Mouse (Mus musculus) embryo, embryonic 11 days (tissue): ENCODE measurements around the gene Szrd1.

Experiments used
- DNase-seq: peaks from one replicate; pipeline ENCODE4 v3.0.0-alpha.2; 2015

Szrd1 gene

GRCm38 (mm10) chr4:141114521-141114981 lies 25.0 kb downstream of the Szrd1 start:
- no peak for DNase-seq

- DNase-seq = no peak
Observed at GRCm38 (mm10) chr4:141113831-141114230, 25.7 kb downstream of the Szrd1 start.

GRCm38 (mm10) chr4:141108196-141108732 lies 31.3 kb downstream of the Szrd1 start:
- peak; percentile 46 for DNase-seq

- DNase-seq = no peak
Observed at GRCm38 (mm10) chr4:141106526-141107183, 32.9 kb downstream of the Szrd1 start.

GRCm38 (mm10) chr4:141101855-141102254 lies 37.7 kb downstream of the Szrd1 start:
- DNase-seq = peak; percentile 25

- no peak for DNase-seq
Observed at GRCm38 (mm10) chr4:141101291-141101690, 38.3 kb downstream of the Szrd1 start.

GRCm38 (mm10) chr4:141099956-141100355 lies 39.6 kb downstream of the Szrd1 start:
- no peak for DNase-seq

- no peak for DNase-seq
Observed at GRCm38 (mm10) chr4:141098935-141099334, 40.6 kb downstream of the Szrd1 start.

- peak; percentile 41 for DNase-seq
Observed at GRCm38 (mm10) chr4:141096710-141097109, 42.9 kb downstream of the Szrd1 start.

- no peak for DNase-seq
Observed at GRCm38 (mm10) chr4:141095016-141095415, 44.6 kb downstream of the Szrd1 start.

GRCm38 (mm10) chr4:141088714-141089113 lies 50.9 kb downstream of the Szrd1 start:
- DNase-seq = no peak

- no peak for DNase-seq
Observed at GRCm38 (mm10) chr4:141088033-141088432, 51.5 kb downstream of the Szrd1 start, which contains the start of gene Spata21. Gene Spata21 (plus strand): TSS chr4:141088333.

GRCm38 (mm10) chr4:141086862-141087261 lies 52.7 kb downstream of the Szrd1 start:
- no peak for DNase-seq

GRCm38 (mm10) chr4:141078510-141079137 lies 61.0 kb downstream of the Szrd1 start:
- DNase-seq = no peak

GRCm38 (mm10) chr4:141077681-141078509 lies 61.7 kb downstream of the Szrd1 start, which contains the start of gene Necap2:
Gene Necap2 (minus strand): TSS chr4:141078357.
- DNase-seq = peak; percentile 96

- DNase-seq = no peak
Observed at GRCm38 (mm10) chr4:141076761-141077506, 62.6 kb downstream of the Szrd1 start.

- no peak for DNase-seq
Observed at GRCm38 (mm10) chr4:141074109-141074508, 65.5 kb downstream of the Szrd1 start.

- no peak for DNase-seq
Observed at GRCm38 (mm10) chr4:141073661-141074060, 65.9 kb downstream of the Szrd1 start.

GRCm38 (mm10) chr4:141072502-141072901 lies 67.1 kb downstream of the Szrd1 start:
- DNase-seq = no peak

- peak; percentile 65 for DNase-seq
Observed at GRCm38 (mm10) chr4:141069731-141070130, 69.8 kb downstream of the Szrd1 start.

- no peak for DNase-seq
Observed at GRCm38 (mm10) chr4:141068655-141069054, 70.9 kb downstream of the Szrd1 start.

- DNase-seq = no peak
Observed at GRCm38 (mm10) chr4:141067516-141068046, 72.0 kb downstream of the Szrd1 start.
